Mouse (Mus musculus) MEL (cell line): ENCODE measurements at regions not wholly inside any gene's neighbourhood (a gene's known extent, or its start where the extent isn't known, plus 50 kb on each side); places are given as distances from the start of the nearest gene placed in this dataset.

Experiments
- DNase-seq: peaks from one replicate; pipeline ENCODE4 v3.0.0; 2011; ENCODE audit warnings: low read depth, low spot score
- H3K27ac ChIP-seq: 2 replicates; pipeline ENCODE4 v1.5.1; 2012; ENCODE audit warnings: low read depth, mild to moderate bottlenecking, control low read depth, low read length, moderate library complexity; ENCODE audit not compliant: control insufficient read depth
- H3K27me3 ChIP-seq, 2 experiments: fragments of 150-350 bp in 1 of 2; sonication (generic) in 1 of 2; 2 replicates each; pipeline ENCODE4 v1.6.1; 2012; ENCODE audit warnings: low read length in 2 of 2, mild to moderate bottlenecking in 2 of 2, improper control_type of control experiment in 1 of 2, moderate library complexity in 1 of 2; ENCODE audit not compliant: insufficient read depth in 2 of 2, control insufficient read depth in 1 of 2
- H3K36me3 ChIP-seq, 2 experiments: 2 replicates each; pipeline ENCODE4 v1.6.1; 2012 to 2014; ENCODE audit warnings: low read length in 2 of 2, improper control_type of control experiment in 1 of 2, inconsistent platforms in 1 of 2, mild to moderate bottlenecking in 1 of 2; ENCODE audit not compliant: insufficient read depth in 2 of 2, control insufficient read depth in 1 of 2
- H3K4me1 ChIP-seq, 2 experiments: fragments of 150-350 bp in 1 of 2; sonication (generic) in 1 of 2; 2 replicates each; pipeline ENCODE4 v1.6.1; 2012; ENCODE audit warnings: low read length in 2 of 2, improper control_type of control experiment in 1 of 2, mild to moderate bottlenecking in 1 of 2; ENCODE audit not compliant: insufficient read depth in 2 of 2, control insufficient read depth in 1 of 2
- H3K4me3 ChIP-seq, 2 experiments: fragments of 150-350 bp in 1 of 2; sonication (generic) in 1 of 2; 2 replicates each; pipeline ENCODE4 v1.5.1; 2012; ENCODE audit warnings: low read depth in 2 of 2, low read length in 2 of 2, mild to moderate bottlenecking in 2 of 2, moderate library complexity in 2 of 2, control low read depth in 1 of 2, improper control_type of control experiment in 1 of 2; ENCODE audit not compliant: control insufficient read depth in 1 of 2, insufficient read depth in 1 of 2
- H3K79me2 ChIP-seq: 2 replicates; pipeline ENCODE4 v1.6.1; 2012; ENCODE audit warnings: mild to moderate bottlenecking, low read length, moderate library complexity; ENCODE audit not compliant: control insufficient read depth, poor library complexity, insufficient read depth
- H3K9ac ChIP-seq: 2 replicates; pipeline ENCODE4 v1.6.1; 2012; ENCODE audit warnings: low read depth, mild to moderate bottlenecking, control low read depth, low read length, moderate library complexity; ENCODE audit not compliant: control insufficient read depth, poor library complexity, severe bottlenecking
- H3K9me3 ChIP-seq: fragments of 150-350 bp; sonication (generic); replicated peaks from 2 replicates; pipeline ENCODE4 v1.6.1; 2012; ENCODE audit warnings: mild to moderate bottlenecking, low read length, improper control_type of control experiment, moderate library complexity; ENCODE audit not compliant: insufficient read depth
- CHD1 ChIP-seq: IDR thresholded peaks from 2 replicates; pipeline ENCODE4 v1.6.1; 2012; ENCODE audit warnings: low read depth, mild to moderate bottlenecking, inconsistent platforms, low read length, improper control_type of control experiment
- CTCF ChIP-seq, 3 experiments: IDR thresholded peaks in 2 of 3; conservative IDR thresholded peaks in 1 of 3; 2 replicates each; pipeline ENCODE4 v1.5.1; 2011 to 2012; ENCODE audit warnings: low read length in 3 of 3, low read depth in 2 of 3, mild to moderate bottlenecking in 2 of 3, improper control_type of control experiment in 1 of 3, inconsistent platforms in 1 of 3, mixed read lengths in 1 of 3, moderate library complexity in 1 of 3; ENCODE audit not compliant: control insufficient read depth in 1 of 3, insufficient read depth in 1 of 3, poor library complexity in 1 of 3, severe bottlenecking in 1 of 3
- E2F4 ChIP-seq: IDR thresholded peaks from 2 replicates; pipeline ENCODE4 v1.6.1; 2011; ENCODE audit warnings: low read depth, low read length, improper control_type of control experiment, borderline replicate concordance
- ELF1 ChIP-seq: IDR thresholded peaks from 2 replicates; pipeline ENCODE4 v1.6.1; 2014; ENCODE audit warnings: low read depth, mild to moderate bottlenecking, inconsistent platforms, low read length, improper control_type of control experiment, moderate library complexity
- ETS1 ChIP-seq: IDR thresholded peaks from 2 replicates; pipeline ENCODE4 v1.6.1; 2012; ENCODE audit warnings: low read depth, mild to moderate bottlenecking, inconsistent platforms, low read length, improper control_type of control experiment, moderate library complexity
- JUND ChIP-seq: IDR thresholded peaks from 2 replicates; pipeline ENCODE4 v1.6.1; 2011; ENCODE audit warnings: low read depth, mild to moderate bottlenecking, improper control_type of control experiment, low read length
- MAFK ChIP-seq: IDR thresholded peaks from 2 replicates; pipeline ENCODE4 v1.6.1; 2011; ENCODE audit warnings: low read depth, mild to moderate bottlenecking, low read length, improper control_type of control experiment, borderline replicate concordance
- MAX ChIP-seq: IDR thresholded peaks from 2 replicates; pipeline ENCODE4 v1.6.1; 2011; ENCODE audit warnings: low read length, improper control_type of control experiment
- MXI1 ChIP-seq: IDR thresholded peaks from 2 replicates; pipeline ENCODE4 v1.6.1; 2011; ENCODE audit warnings: mild to moderate bottlenecking, low read depth, low read length, improper control_type of control experiment
- NELFE ChIP-seq: IDR thresholded peaks from 2 replicates; pipeline ENCODE4 v1.6.1; 2011; ENCODE audit warnings: low read depth, low read length, improper control_type of control experiment
- POLR2A ChIP-seq, 2 experiments: IDR thresholded peaks; 2 replicates each; pipeline ENCODE4 v1.6.1; 2011 to 2012; ENCODE audit warnings: low read length in 2 of 2, mild to moderate bottlenecking in 2 of 2, control low read depth in 1 of 2, improper control_type of control experiment in 1 of 2, low read depth in 1 of 2, moderate library complexity in 1 of 2; ENCODE audit not compliant: control insufficient read depth in 1 of 2, insufficient read depth in 1 of 2, poor library complexity in 1 of 2
- POLR2AphosphoS5 ChIP-seq: IDR thresholded peaks from 2 replicates; pipeline ENCODE4 v1.6.1; 2012; ENCODE audit warnings: low read depth, borderline replicate concordance, mild to moderate bottlenecking, inconsistent platforms, low read length, moderate library complexity, mixed read lengths
- RCOR1 ChIP-seq: IDR thresholded peaks from 2 replicates; pipeline ENCODE4 v1.6.1; 2012; ENCODE audit warnings: low read depth, mild to moderate bottlenecking, inconsistent platforms, low read length, improper control_type of control experiment
- TCF12 ChIP-seq: IDR thresholded peaks from 2 replicates; pipeline ENCODE4 v1.6.1; 2014; ENCODE audit warnings: low read depth, mild to moderate bottlenecking, inconsistent platforms, low read length, improper control_type of control experiment, moderate library complexity
- UBTF ChIP-seq: IDR thresholded peaks from 2 replicates; pipeline ENCODE4 v1.6.1; 2012; ENCODE audit warnings: low read depth, mild to moderate bottlenecking, inconsistent platforms, low read length, improper control_type of control experiment, moderate library complexity, borderline replicate concordance; ENCODE audit not compliant: insufficient read depth
- USF2 ChIP-seq, 2 experiments: IDR thresholded peaks; 2 replicates each; pipeline ENCODE4 v1.6.1; 2011 to 2012; ENCODE audit warnings: improper control_type of control experiment in 2 of 2, low read length in 2 of 2, borderline replicate concordance in 1 of 2, inconsistent platforms in 1 of 2, low read depth in 1 of 2, mild to moderate bottlenecking in 1 of 2; ENCODE audit not compliant: insufficient read depth in 1 of 2
- ZKSCAN1 ChIP-seq: IDR thresholded peaks from 2 replicates; pipeline ENCODE4 v1.6.1; 2012; ENCODE audit warnings: low read depth, mild to moderate bottlenecking, inconsistent platforms, low read length, improper control_type of control experiment, moderate library complexity

- DNase-seq = no peak
- Histone ChIP-seq H3K4me1 (no peaks in the 10 kb centered on the region), H3K79me2 (no peaks in the 10 kb centered on the region), H3K36me3 (no peaks in the 10 kb centered on the region), H3K4me3 (no peak overlapping the region), H3K9ac (no peak overlapping the region), H3K9me3 (no peaks in the 10 kb centered on the region), H3K27ac (no peak overlapping the region), H3K27me3 (no peaks in the 10 kb centered on the region)
- TF ChIP-seq UBTF = no peak
- no peak for TF ChIP-seq POLR2A (IDR thresholded peaks at IDR 0.05; ENCODE audit: control insufficient read depth in 1 of 2, insufficient read depth in 1 of 2, low read depth in 1 of 2, low read length in 2 of 2, poor library complexity in 1 of 2)
- no peak for TF ChIP-seq CHD1
These were observed 139.3 kb upstream of the Klf12 start for GRCm38 (mm10) chr14:100423790-100424189.

DNA sequence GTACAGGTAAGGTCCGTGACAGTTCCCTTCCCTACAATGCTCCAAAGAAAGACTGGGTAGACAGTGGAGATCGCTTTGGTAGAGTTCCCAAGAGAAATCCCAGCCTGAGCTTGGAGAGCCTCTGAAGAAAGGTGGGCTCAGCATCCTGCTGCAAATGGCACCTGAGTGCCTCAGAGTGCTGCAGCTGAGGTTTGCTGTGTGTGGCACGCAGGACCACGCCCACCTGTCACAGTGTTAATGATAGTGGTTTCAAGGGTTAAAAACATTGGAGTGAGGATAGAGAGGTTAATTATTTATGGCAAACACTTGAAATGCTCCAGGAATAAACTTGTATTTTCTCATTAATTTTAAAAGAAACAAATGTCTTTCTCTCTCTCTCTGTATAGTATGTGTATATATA is 137.2 kb upstream of the Klf12 start:
- Histone ChIP-seq H3K4me1 (no peaks in the 10 kb centered on the region), H3K9me3 (no peaks in the 10 kb centered on the region), H3K4me3 (no peak overlapping the region), H3K79me2 (no peaks in the 10 kb centered on the region), H3K36me3 (no peaks in the 10 kb centered on the region), H3K9ac (no peak overlapping the region), H3K27ac (no peak overlapping the region), H3K27me3 (no peaks in the 10 kb centered on the region)
- DNase-seq = no peak
- no peak for TF ChIP-seq POLR2AphosphoS5
- TF ChIP-seq ETS1 = no peak
- TF ChIP-seq CTCF (IDR thresholded peaks at IDR 0.05 in 2 of 3, conservative IDR thresholded peaks at IDR 0.05 in 1 of 3; ENCODE audit: control insufficient read depth in 1 of 3, insufficient read depth in 1 of 3, low read depth in 2 of 3, low read length in 3 of 3, poor library complexity in 1 of 3, severe bottlenecking in 1 of 3) = no peak
- TF ChIP-seq JUND = no peak
- TF ChIP-seq ELF1 = no peak
- no peak for TF ChIP-seq CHD1

- H3K36me3 ChIP-seq = no peaks in the 10 kb centered on the region
- peak overlapping the region; percentile 27 for H3K9ac ChIP-seq
- H3K4me3 ChIP-seq = peak overlapping the region; percentile 51 to 80
- H3K27ac ChIP-seq = no peak overlapping the region
- H3K27me3 ChIP-seq = no peaks in the 10 kb centered on the region
- TF ChIP-seq E2F4 = no peak
- TF ChIP-seq ZKSCAN1 = no peak
- TF ChIP-seq NELFE = no peak
- TF ChIP-seq POLR2AphosphoS5 = no peak
- TF ChIP-seq TCF12 = no peak
- TF ChIP-seq MXI1 = no peak
- no peak for TF ChIP-seq MAX
- no peak for TF ChIP-seq UBTF
- no peak for TF ChIP-seq RCOR1
- TF ChIP-seq ETS1 = no peak
- no peak for TF ChIP-seq USF2 (IDR thresholded peaks at IDR 0.05; ENCODE audit: borderline replicate concordance in 1 of 2, insufficient read depth in 1 of 2, low read depth in 1 of 2, low read length in 2 of 2)
- no peak for TF ChIP-seq MAFK
- peak; percentile 18 for DNase-seq
- no peaks in the 10 kb centered on the region for H3K4me1 ChIP-seq
- no peaks in the 10 kb centered on the region for H3K79me2 ChIP-seq
- H3K9me3 ChIP-seq = no peaks in the 10 kb centered on the region
These were observed 130.6 kb upstream of the Klf12 start for GRCm38 (mm10) chr14:100415099-100415498.
